Mouse (Mus musculus) heart, adult 9 months (tissue): Measurements from ENCODE around the gene Gm10663.

ENCODE experiments used
- DNase-seq, 2 experiments: peaks; one replicate each; pipeline ENCODE4 v3.0.0; 2022; ENCODE audit warnings: low spot score in 2 of 2

Gm10663 gene

DNA sequence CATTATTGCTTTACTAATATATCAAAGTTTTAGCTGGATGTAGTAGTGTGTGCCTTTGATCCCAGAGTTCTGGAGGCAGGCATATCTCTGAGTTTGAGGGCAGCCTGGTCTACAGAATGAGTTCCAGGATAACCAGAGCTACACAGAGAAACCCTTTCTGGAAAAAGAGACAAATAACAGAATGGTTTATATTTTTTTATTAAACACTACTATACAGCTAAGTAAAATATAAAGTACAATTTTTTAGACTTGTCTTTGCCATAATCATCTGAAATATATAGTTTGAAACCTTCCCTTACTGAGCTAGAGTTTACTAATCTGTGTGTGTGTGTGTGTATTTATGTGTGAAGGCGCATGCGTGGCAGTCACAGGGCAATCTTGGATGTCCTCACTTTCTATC lies at the start of gene Gm10663:
TSS of gene Gm10663 (plus strand) at position 301 of the 400 bp plus-strand sequence.
- DNase-seq: no peak

DNA sequence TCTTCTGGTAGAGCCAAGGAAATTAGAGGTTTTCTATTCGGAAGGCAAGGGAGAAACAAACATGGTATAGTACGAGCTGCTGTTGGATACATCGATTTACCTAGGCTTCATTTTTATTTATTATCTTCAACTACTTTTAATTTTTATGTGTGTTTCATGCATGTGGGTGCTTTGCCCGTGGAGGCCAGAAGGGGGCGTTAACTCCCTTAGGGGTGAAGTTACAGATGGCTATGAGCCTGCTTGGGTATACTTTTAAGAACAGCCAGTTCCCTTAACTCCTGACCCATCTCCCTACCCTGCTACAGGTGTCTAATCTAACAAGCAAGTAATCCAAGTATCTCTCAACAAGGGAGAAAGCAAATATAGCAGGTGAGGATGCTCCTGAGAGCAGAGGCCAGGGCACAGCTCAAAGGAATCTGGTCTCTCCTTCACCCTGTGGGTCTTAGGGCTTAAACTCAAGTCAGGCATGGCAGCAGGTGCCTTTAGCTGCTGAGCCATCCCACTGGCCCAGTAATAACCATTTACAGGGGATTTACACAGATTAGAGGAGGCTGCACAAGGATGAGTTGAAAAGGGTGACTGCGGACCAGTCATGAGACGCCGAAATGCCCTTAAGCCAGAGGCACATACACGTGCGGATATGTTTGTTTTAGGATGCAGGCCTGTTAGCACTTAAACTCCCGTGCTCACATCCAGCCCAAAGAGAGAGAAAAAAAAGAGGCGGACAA lies 45.7 kb upstream of the Gm10663 start:
- DNase-seq: no peak

GRCm38 (mm10) chr8:65029776-65030175 lies 45.1 kb upstream of the Gm10663 start:
- DNase-seq: no peak

DNA sequence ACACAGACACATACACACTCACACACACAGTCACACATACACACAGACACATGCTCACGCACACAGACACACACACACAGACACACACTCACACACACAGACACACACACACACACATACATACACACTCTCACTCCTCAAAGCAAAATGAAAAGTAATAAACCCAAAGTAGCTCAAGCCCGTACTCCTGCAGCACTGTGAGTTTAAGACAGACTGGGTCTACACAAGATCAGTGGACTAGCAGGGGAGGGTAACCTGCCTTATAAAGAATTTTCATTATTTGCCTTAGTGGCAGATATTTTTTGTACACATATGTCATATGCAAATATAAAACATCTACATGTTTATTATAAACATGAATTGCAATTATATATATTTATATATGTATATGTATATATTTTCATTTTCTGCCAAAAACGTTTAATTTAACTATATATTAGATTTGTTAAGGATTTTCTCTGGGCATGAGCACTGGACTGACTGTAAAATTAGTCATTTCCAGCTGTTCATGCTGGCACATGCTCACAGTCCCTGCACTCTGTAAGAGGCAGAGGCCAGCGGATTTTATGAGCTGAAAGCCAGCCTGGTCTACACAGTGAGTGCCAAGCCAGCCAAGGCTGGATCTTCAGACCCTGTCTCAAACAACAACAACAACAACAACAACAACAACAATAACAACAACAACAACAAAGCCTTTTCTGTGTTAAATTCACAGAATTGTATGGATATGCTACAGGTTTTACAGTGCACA lies 43.9 kb upstream of the Gm10663 start:
- DNase-seq: no peak

DNA sequence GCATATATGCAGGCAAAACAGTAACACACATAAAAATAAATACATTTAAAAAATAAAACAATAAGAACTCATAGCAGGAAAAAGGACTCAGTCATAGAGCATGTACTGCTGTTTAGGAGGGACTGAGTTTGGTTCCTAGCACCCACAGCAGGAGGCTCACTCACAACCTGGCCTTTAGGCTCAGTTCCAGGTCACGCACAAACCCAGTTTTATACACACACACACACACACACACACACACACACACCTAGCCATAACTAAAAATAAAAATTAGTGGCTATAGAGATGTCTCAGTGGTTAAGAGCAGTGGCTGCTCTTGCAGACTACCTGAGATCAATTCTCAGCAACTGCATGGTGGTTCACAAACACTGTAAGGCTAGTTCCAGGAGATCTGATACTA lies 42.7 kb upstream of the Gm10663 start:
- DNase-seq: no peak

- DNase-seq: no peak
Measured at GRCm38 (mm10) chr8:65033056-65033455, 41.8 kb upstream of the Gm10663 start.

- no peak for DNase-seq
Measured at GRCm38 (mm10) chr8:65034136-65034535, 40.7 kb upstream of the Gm10663 start.

GRCm38 (mm10) chr8:65037117-65037533 lies 37.7 kb upstream of the Gm10663 start, which contains the start of gene Apela:
TSS of gene Apela (minus strand) at chr8:65037336.
- DNase-seq: no peak

DNA sequence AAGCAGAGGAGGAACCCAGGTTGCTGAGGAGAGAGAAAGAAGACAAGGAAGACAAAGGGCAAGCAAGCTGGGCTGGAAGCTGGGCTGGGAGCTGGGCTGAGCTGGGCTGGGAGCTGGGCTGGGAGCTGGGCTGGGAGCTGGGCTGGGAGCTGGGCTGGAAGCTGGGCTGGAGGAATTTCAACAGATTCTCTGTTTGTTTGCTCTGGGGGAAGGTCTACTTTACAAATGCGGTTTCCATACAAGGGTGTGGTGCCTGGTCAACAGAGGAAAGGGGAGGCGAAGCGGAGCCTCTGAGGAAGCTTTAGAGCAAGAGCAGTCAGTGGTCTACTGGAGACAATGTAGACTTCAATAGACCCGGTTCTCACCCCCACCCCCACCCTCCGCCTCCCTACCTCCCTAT lies 28.3 kb upstream of the Gm10663 start:
- no peak for DNase-seq

- no peak for DNase-seq
Measured at GRCm38 (mm10) chr8:65047193-65047592, 27.6 kb upstream of the Gm10663 start.

- no peak for DNase-seq
Measured at GRCm38 (mm10) chr8:65047801-65048200, 27.0 kb upstream of the Gm10663 start.

DNA sequence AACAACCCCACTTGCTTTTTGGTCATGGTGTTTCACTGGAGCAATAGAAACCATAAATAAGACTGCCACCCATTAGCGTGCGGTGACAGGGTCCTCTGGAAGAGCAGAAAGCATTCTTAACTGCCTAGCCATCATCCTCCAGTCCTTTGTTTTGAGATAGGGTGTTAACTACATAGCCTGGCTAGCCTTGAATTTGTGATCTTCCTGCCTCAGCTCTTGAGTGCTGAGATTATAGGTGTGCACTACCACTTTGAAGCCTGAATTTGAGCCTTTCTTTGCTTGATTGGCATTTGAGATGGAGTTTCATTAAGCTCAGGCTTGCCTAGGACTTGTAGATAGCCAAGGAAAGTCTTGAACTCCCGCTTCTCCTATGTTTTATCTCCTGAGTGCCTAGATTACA lies 21.3 kb upstream of the Gm10663 start:
- no peak for DNase-seq

GRCm38 (mm10) chr8:65053968-65054367 lies 20.9 kb upstream of the Gm10663 start:
- DNase-seq: no peak

GRCm38 (mm10) chr8:65056722-65057121 lies 18.1 kb upstream of the Gm10663 start:
- DNase-seq: no peak

DNA sequence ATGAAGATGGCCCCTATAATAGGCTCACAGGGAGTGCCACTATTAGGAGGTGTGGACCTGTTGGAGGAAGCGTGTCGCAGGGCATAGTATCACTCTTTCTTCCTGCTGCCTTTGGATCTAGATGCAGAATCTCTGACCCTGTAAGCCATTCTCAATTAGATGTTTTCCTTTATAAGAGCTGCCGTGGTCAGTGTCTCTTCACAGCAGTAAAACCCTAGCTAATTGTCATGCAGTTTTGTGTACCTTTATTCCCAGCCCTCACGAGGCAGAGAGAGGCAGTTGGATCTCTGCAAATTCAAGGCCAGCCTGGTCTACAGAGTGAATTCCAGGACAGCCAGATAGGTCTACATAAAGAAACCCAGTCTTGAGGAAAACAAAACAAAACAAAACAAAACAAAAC lies 12.6 kb upstream of the Gm10663 start:
- no peak for DNase-seq

- no peak for DNase-seq
Measured at GRCm38 (mm10) chr8:65064071-65064470, 10.8 kb upstream of the Gm10663 start.

DNA sequence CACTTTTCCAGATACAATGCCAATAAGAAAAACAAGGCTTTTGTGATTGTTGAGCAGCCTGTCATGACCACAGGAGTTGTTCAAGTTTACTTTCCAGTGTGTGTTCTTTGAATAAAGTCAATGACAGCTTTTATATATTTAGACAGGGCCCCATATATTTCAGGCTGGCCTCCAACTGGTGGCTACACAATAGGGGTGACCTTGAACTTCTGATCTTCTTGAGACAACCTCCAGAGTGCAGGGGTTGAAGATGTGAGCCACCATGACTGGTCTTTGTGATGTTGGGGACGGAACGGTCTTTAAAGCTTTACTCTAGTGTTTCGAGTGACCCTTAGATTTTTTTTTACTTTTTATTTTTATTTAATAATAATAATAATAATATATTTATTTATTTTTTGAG lies 9.2 kb upstream of the Gm10663 start:
- no peak for DNase-seq

- DNase-seq: no peak
Measured at GRCm38 (mm10) chr8:65067031-65067430, 7.8 kb upstream of the Gm10663 start.

- no peak for DNase-seq
Measured at GRCm38 (mm10) chr8:65067694-65068472, 7.0 kb upstream of the Gm10663 start.

DNA sequence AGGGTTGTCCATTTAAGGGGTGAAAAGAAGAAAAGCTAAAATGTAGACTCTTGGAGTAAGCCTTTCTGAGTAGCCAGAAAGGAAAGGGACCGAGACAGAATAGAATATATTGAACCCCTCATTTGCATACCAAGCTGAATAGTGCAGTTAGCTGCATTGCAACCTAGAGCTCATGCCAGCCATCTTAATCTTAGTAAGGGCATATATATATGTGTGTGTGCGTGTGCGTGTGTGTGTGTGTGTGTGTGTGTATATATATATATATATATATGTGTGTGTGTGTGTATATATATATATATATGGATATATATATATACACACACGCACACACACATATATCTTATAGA lies 6.4 kb upstream of the Gm10663 start:
- DNase-seq: no peak

DNA sequence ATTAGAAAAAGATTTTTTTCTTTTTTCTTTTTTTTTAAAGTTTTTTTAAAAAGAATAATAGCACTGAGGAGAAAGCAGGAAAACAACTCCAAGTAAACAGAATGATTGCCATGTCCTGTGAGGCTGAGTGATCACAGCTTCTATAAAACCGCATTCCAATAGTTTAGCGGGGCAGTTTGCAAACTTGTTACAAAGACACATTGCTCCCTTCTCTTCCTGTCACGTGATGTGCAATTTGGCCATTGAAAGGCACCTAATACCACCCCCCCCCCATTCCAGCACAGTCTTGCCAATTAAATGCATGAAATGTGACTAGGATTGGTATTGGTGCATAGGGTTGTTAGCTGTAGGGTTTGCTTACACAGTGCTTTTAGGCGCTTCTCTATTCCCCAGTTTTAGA lies 3.8 kb upstream of the Gm10663 start:
- no peak for DNase-seq

GRCm38 (mm10) chr8:65080731-65081130 lies 5.9 kb downstream of the Gm10663 start:
- no peak for DNase-seq

- DNase-seq: no peak
Measured at GRCm38 (mm10) chr8:65085680-65086079, 10.8 kb downstream of the Gm10663 start.
